Mouse (Mus musculus): ENCODE results near the gene Ube4b.

GRCm38 (mm10) chr4:149429592-149429991 lies 3.0 kb upstream of the Ube4b start:
- TF ChIP-seq POLR2A (IDR thresholded peaks at IDR 0.05; ENCODE audit: borderline replicate concordance, control insufficient read depth, low read depth, low read length) (no peak), CTCF (IDR thresholded peaks at IDR 0.05; ENCODE audit: control insufficient read depth, insufficient read depth, low read length) (no peak)
